Mouse (Mus musculus) stomach, postnatal 0 days (tissue): ENCODE data around the gene Traf3ip1. TPM values are rescaled to one million over a fixed set of nuclear protein-coding genes. Genes with fewer than 3 reads are reported as not detected.

Source experiments
- ATAC-seq: fragments of 200-750 bp; cut with Nextera tagmentation; 2 replicates; pipeline ENCODE4 v1.8.0; 2017; ENCODE audit not compliant: low FRiP score, low TSS enrichment
- DNase-seq: peaks from one replicate; pipeline ENCODE4 v3.0.0-alpha.2; 2016; ENCODE audit warnings: low spot score
- H3K27ac ChIP-seq: fragments of 300-500 bp; sonication (generic); replicated peaks from 2 replicates; pipeline ENCODE4 v1.5.1; 2014; ENCODE audit warnings: mild to moderate bottlenecking, control low read depth
- H3K27me3 ChIP-seq: fragments of 300-500 bp; sonication (generic); 2 replicates; pipeline ENCODE4 v1.6.1; 2014; ENCODE audit warnings: low read length; ENCODE audit not compliant: control insufficient read depth, insufficient read depth
- H3K36me3 ChIP-seq: fragments of 300-500 bp; sonication (generic); 2 replicates; pipeline ENCODE4 v1.6.1; 2014; ENCODE audit warnings: low read length, mixed read lengths; ENCODE audit not compliant: control insufficient read depth, insufficient read depth
- H3K4me1 ChIP-seq: fragments of 300-500 bp; sonication (generic); replicated peaks from 2 replicates; pipeline ENCODE4 v1.6.1; 2014; ENCODE audit warnings: antibody characterized with exemption; ENCODE audit not compliant: control insufficient read depth, insufficient read depth
- H3K4me2 ChIP-seq: fragments of 300-500 bp; sonication (generic); replicated peaks from 2 replicates; pipeline ENCODE4 v1.6.1; 2014; ENCODE audit warnings: low read depth, mild to moderate bottlenecking, control low read depth, moderate library complexity
- H3K4me3 ChIP-seq: fragments of 300-500 bp; sonication (generic); 2 replicates; pipeline ENCODE4 v1.5.1; 2014; ENCODE audit warnings: low read depth, low read length, control low read depth
- H3K9ac ChIP-seq: fragments of 300-500 bp; sonication (generic); 2 replicates; pipeline ENCODE4 v1.6.1; 2014; ENCODE audit warnings: mild to moderate bottlenecking, low read length, control low read depth, mixed read lengths
- H3K9me3 ChIP-seq: fragments of 300-500 bp; sonication (generic); 2 replicates; pipeline ENCODE4 v1.6.1; 2016; ENCODE audit warnings: low read length; ENCODE audit not compliant: control insufficient read depth
- CTCF ChIP-seq: IDR thresholded peaks from 2 replicates; pipeline ENCODE4 v1.5.1; 2016; ENCODE audit warnings: antibody characterized with exemption, low read depth, mild to moderate bottlenecking, moderate library complexity
- EP300 ChIP-seq: optimal IDR thresholded peaks from 2 replicates; pipeline ENCODE3; 2016; ENCODE audit warnings: antibody characterized with exemption
- WGBS: fragments of 180-500 bp; shearing (Covaris S2); extraction: QIAGEN DNeasy Blood & Tissue Kit; methylation state at CpG from one replicate; pipeline ENCODE4 v1.1.7; 2014; 5-methylcytosine and 5-hydroxymethylcytosine counted together
- polyA plus RNA-seq: library from polyadenylated mRNA; unstranded; fragments of >200 nt; fragmentation: Nextera tagmentation; extraction: Ambion mirVana; gene quantifications from 2 replicates; pipeline ENCODE4 v1.2.1, GENCODE M21; 2015

Gene Traf3ip1
- polyA plus RNA-seq, 1 experiment from 2014 or later, result 3.0 TPM

DNA sequence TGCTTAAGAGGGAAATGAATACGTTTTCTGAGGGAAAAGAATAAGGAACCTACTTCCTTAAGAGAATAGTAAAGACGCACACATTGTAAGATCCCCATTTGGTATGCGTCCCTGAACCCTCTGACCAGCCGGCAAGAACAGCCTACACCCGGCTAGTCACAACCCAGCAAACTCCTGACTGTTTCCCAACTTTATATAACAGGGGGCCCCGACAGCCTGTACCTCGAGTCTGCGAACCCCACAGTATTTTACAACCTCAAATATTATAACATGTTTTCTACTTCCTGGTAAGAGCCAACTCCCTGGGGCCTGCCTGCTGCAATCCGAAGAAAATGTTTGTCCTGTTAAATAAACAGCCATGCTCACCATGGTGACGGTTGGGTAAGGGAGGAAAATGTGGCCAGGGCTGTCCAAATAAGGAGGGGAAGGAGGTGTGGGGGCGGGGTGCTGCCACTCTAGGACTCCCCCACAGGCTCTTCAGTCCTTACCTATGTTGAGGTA, 38.1 kb upstream of the Traf3ip1 start:
- 5% methylated on average over 11 of the region's 11 CpGs for WGBS
- Histone ChIP-seq H3K4me2 (peak overlapping the region; percentile 77), H3K9ac (peak overlapping the region; percentile 55), H3K4me3 (peak overlapping the region; percentile 18; the same call in 1 of the 2 replicates), H3K27me3 (no peaks in the 10 kb centered on the region), H3K36me3 (no peaks in the 10 kb centered on the region), H3K9me3 (no peaks in the 10 kb centered on the region), H3K4me1 (peaks cover 35% of the 10 kb centered on the region), H3K27ac (peak overlapping the region; percentile 98)
- ATAC-seq, result peak; percentile 58
- TF ChIP-seq CTCF, result no peak
- peak; percentile 25 for TF ChIP-seq EP300
- DNase-seq, result peak; percentile 92

DNA sequence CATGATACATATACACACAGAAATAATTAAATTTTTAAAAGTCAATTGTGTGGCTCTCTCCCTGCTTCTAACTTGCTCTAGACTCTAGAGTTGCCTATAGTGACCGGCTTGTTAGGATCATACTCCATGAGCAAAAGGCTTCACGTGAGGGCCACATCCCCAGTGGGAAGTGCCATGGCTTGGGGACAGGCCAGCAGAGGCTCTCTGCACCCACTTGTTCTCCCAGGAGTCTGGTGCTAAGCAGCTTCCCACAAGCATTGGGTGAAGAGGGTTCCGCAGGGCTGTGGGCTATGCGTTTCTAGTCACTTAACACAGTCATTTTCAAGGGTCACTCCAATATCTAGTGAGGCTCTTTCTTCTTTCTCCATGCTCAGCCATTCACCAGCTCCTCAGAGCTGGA, 37.3 kb upstream of the Traf3ip1 start:
- Histone ChIP-seq H3K4me2 (peak overlapping the region; percentile 77), H3K27ac (peak overlapping the region; percentile 98), H3K4me1 (peaks cover 35% of the 10 kb centered on the region), H3K9ac (peak overlapping the region; percentile 82), H3K4me3 (peak overlapping the region; percentile 72; the same call in 1 of the 2 replicates), H3K27me3 (no peaks in the 10 kb centered on the region), H3K9me3 (no peaks in the 10 kb centered on the region), H3K36me3 (no peaks in the 10 kb centered on the region)
- TF ChIP-seq CTCF (no peak), EP300 (no peak)
- ATAC-seq (no peak), DNase-seq (no peak)
- WGBS, result 72% methylated on average over 4 of the region's 4 CpGs

DNA sequence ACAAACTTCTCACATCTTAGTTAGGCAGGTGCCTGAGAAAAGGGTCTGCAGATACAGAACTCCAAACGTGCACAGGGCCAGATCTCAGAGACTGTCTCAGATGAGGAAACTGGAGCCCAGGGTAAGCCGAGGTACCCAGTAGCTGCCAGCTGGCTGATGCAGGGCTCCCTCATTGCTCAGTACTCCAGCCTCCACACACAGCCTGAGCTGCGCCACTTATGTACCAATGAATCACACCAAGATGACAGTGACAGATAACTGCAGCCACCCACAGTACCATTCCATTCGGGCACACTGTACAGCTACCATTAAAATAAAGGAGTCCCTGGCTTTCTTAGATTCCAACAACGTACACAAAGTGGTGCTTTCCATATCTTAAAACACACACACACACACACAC, 36.7 kb upstream of the Traf3ip1 start:
- 20% methylated on average over 5 of the region's 5 CpGs for WGBS
- Histone ChIP-seq H3K27ac (peak overlapping the region; percentile 98), H3K4me1 (peaks cover 32% of the 10 kb centered on the region), H3K9me3 (no peaks in the 10 kb centered on the region), H3K27me3 (no peaks in the 10 kb centered on the region), H3K4me2 (peak overlapping the region; percentile 77), H3K36me3 (no peaks in the 10 kb centered on the region), H3K4me3 (peak overlapping the region; percentile 72), H3K9ac (peak overlapping the region; percentile 82)
- ATAC-seq (no peak), DNase-seq (peak; percentile 52)
- TF ChIP-seq EP300 (no peak), CTCF (no peak)

DNA sequence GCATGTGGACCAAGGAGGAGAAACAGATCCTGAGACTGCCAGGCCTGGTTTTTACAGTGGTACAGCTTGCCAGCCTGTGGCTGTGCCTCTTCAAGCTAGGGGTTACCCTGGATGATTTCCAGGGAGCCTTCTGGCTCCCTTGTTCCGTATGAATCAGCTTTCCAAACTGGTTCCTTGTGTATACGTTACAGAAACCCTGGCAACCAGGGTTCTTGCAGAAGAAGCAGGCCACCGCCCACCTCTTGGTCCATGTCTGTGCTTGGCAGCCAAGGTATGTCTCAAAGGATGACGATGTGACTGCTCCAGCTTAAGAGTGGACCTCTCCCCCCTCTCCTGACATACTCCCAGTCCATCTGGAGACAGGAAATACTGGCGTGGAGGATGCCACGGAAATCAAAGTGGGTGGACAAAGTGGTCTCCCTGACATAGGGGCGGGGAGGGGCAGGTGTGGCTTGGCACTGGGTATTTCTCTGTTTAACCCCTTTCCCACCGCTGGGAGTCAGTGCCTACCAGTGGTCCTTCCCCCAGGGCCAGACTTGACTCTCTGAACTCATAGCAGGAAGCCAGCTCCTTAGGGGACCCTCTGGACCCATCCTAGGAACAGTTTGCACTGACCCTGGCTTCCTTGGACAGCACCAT, 36.1 kb upstream of the Traf3ip1 start:
- TF ChIP-seq CTCF (peak; percentile 30; the same call in 1 of the 2 replicates), EP300 (peak; percentile 64)
- DNase-seq (peak; percentile 84), ATAC-seq (peak; percentile 51)
- H3K4me3 ChIP-seq, result peak overlapping the region; percentile 72
- 3% methylated on average over 8 of the region's 8 CpGs for WGBS
- H3K4me2 ChIP-seq, result peak overlapping the region; percentile 77
- H3K9me3 ChIP-seq, result no peaks in the 10 kb centered on the region
- H3K36me3 ChIP-seq, result no peaks in the 10 kb centered on the region
- peaks cover 32% of the 10 kb centered on the region for H3K4me1 ChIP-seq
- peak overlapping the region; percentile 98 for H3K27ac ChIP-seq
- no peaks in the 10 kb centered on the region for H3K27me3 ChIP-seq
- peak overlapping the region; percentile 82 for H3K9ac ChIP-seq

DNA sequence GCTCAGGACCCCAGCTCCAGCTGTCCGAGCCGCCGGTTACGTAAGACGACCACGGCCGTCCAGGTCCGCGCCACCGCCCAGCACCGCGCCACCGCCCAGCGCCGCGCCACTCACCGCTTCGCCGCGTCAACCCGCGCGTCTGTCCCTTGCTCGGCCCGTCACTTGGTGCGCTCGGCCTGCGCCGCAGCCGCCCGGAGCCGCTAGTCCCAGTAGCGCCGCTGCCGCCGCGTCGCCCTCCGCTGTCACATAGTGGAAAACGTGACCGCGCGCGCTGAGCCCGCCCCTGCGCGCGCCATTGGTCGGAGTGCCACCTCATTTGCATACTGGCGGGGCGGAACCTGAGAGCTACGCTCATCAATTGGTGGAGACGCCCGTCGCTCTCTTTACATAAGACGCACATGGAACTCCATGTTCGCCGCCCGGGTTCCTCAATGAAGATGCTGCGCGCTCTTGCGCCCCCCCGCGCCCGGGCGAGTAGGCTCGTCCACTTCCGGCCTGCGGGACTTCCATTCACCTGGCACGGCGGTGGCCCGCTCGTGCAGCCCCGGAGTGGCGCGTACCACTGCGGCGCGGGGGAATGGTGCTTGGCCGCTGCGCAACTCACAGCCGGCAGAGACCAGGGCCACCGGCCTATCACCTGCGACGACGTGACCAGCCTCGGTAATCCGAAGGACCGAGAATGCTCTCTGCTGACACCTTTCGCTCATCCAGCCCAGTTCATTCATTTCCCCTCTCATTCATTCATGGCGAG, 35.2 kb upstream of the Traf3ip1 start, which contains the start of gene Per2:
Gene Per2 (minus strand): TSS at position 266 of the 751 bp plus-strand sequence.
- H3K4me3 ChIP-seq, result peak within 1 kb of the TSS; percentile 72
- peak within 1 kb of the TSS; percentile 82 for H3K9ac ChIP-seq
- TF ChIP-seq CTCF (peak; percentile 64), EP300 (peak; percentile 64)
- WGBS, result under 1% methylated on average over 83 of the region's 91 CpGs
- peak within 1 kb of the TSS; percentile 77 for H3K4me2 ChIP-seq
- DNase-seq (peak; percentile 100), ATAC-seq (peak; percentile 91)
- H3K27ac ChIP-seq, result peak within 1 kb of the TSS; percentile 98
- H3K36me3 ChIP-seq, result no peaks in the 10 kb centered on the region
- H3K4me1 ChIP-seq, result peaks cover 27% of the 10 kb centered on the region
- no peaks in the 10 kb centered on the region for H3K9me3 ChIP-seq
- no peaks in the 10 kb centered on the region for H3K27me3 ChIP-seq
